Mouse (Mus musculus) E14TG2a.4 (cell line): ENCODE measurements at regions not wholly inside any gene's neighbourhood (a gene's known extent, or its start where the extent isn't known, plus 50 kb on each side); places are given as distances from the start of the nearest gene placed in this dataset.
"Not testable (repeated sequence)": the region's sequence is repeated elsewhere in the genome, so short reads cannot be mapped to it uniquely, and the experiment has no call there.

Source experiments
- H3K27me3 ChIP-seq: 2 replicates; pipeline ENCODE4 v1.6.1; 2014; ENCODE audit warnings: low read length, control low read depth; ENCODE audit not compliant: insufficient read depth
- H3K36me3 ChIP-seq: 2 replicates; pipeline ENCODE4 v1.6.1; 2014; ENCODE audit warnings: low read length, control low read depth; ENCODE audit not compliant: insufficient read depth
- H3K4me1 ChIP-seq: replicated peaks from 2 replicates; pipeline ENCODE4 v1.6.1; 2014; ENCODE audit warnings: low read depth, low read length, control low read depth
- H3K4me3 ChIP-seq: replicated peaks from 2 replicates; pipeline ENCODE4 v1.5.1; 2014; ENCODE audit warnings: mild to moderate bottlenecking, low read length
- H3K9me3 ChIP-seq: 2 replicates; pipeline ENCODE4 v1.6.1; 2014; ENCODE audit warnings: low read length, control low read depth
- CTCF ChIP-seq: conservative IDR thresholded peaks from 2 replicates; pipeline ENCODE4 v1.5.1; 2014; ENCODE audit warnings: low read length
- NANOG ChIP-seq: IDR thresholded peaks from 2 replicates; pipeline ENCODE4 v1.6.1; 2014; ENCODE audit warnings: borderline replicate concordance, low read length, mixed read lengths
- POU5F1 ChIP-seq: IDR thresholded peaks from 2 replicates; pipeline ENCODE4 v1.6.1; 2014; ENCODE audit warnings: low read length, borderline replicate concordance

DNA sequence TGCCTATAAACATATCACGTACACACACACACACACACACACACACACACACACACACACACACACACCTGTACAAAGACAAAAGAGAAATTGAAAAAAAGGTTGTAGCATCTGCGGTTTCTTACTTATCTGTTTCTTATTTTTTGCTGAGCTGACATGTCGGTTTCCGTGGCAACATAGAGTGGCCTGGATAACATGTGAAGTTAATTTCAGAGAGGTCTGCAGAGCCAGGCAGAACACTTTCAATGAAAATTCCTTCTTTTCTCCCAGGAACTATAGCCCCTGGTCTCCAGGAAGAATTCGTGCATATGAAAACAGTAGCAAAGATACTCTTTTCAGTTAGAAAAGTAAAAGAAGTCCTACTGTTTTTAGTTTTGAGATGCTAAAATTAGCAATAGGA, 213.4 kb downstream of the Trib2 start:
- no peaks in the 10 kb centered on the region for H3K27me3 ChIP-seq
- no peaks in the 10 kb centered on the region for H3K9me3 ChIP-seq
- no peaks in the 10 kb centered on the region for H3K4me1 ChIP-seq
- TF ChIP-seq NANOG (no peak), POU5F1 (no peak), CTCF (no peak)
- H3K4me3 ChIP-seq, result no peak overlapping the region
- no peaks in the 10 kb centered on the region for H3K36me3 ChIP-seq

DNA sequence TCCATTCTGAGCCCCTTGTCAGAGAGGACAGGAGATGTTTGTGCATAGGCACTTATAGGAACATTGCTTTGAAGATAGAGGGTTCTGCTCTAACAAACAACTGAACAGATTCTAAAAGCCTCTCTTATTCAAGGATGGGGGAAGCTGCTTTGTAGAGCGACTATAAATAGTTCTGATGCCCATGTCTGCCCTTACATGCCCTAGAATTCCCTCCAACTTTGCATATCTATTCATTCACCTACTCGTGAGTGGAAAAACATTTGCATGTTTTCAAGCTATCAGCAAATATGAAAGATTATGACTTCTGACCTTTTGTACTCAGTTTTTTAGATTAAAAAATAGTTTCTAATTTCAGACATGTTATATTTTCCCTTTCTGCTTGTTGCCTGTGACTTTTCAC, 222.0 kb downstream of the Trib2 start:
- no peaks in the 10 kb centered on the region for H3K36me3 ChIP-seq
- TF ChIP-seq CTCF, result no peak

DNA sequence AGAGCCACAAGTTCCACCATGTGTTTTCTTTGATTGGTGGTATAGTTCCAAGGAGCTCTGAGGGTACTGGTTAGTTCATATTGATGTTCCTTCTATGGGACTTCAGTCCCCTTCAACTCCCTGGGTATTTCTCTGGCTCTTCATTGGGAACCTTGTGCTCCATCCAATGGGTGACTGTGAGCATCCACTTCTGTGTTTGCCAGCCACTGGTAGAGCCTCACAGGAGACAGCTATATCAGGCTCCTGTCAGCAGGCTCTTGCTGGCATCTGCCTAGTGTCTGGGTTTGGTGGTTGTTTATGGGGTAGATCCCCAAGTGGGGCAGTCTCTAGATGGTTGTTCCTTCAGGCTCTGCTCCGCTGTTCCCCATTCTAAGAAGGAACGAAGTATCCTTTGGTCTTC, 228.9 kb downstream of the Trib2 start:
- not testable (repeated sequence) for H3K27me3 ChIP-seq, H3K9me3 ChIP-seq

More for the DNA sequence above, 222.0 kb downstream of the Trib2 start:
- no peaks in the 10 kb centered on the region for H3K27me3 ChIP-seq
- no peaks in the 10 kb centered on the region for H3K4me1 ChIP-seq
- no peak overlapping the region for H3K4me3 ChIP-seq
- H3K9me3 ChIP-seq, result no peaks in the 10 kb centered on the region

DNA sequence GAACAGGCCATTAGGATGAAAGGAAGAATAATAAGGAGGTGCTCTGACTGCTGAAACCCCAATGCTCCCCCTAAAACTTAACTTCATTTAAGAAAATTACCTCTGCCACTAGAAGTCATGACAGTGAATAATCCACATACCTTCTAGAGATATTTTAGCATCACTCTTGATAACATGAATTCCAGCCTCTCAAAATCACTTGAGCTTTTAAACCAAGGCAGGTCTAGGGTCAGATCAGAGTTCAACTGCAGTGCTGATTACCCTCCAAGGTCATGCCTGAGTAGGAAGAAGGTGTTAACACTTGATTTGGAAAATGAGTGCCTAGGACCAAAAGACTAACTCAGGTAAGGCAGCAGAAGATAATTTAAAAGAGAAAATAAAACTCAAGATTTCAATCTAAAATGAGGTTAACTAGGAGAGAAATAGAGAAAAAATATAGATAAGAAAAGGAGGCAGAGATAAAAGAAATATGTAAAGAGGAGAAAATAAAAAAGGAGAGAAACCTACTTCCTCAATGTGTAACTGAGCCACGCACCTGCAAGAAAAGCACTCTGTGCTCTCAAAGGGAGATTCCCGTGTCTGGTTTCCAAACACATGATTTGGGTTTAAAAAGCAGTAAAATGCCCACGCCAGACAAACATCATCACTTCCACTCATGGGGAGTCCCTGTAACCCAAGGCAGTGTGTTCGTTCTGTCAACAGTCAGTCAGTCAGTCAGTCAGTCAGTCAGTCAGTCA, 229.8 kb downstream of the Trib2 start:
- H3K9me3 ChIP-seq, result no peaks in the 10 kb centered on the region
- TF ChIP-seq NANOG (no peak), CTCF (no peak), POU5F1 (no peak)
- no peaks in the 10 kb centered on the region for H3K27me3 ChIP-seq
- no peaks in the 10 kb centered on the region for H3K4me1 ChIP-seq
- H3K36me3 ChIP-seq, result no peaks in the 10 kb centered on the region
- no peak overlapping the region for H3K4me3 ChIP-seq

More for the DNA sequence above, 228.9 kb downstream of the Trib2 start:
- H3K4me1 ChIP-seq, H3K4me3 ChIP-seq, H3K36me3 ChIP-seq: not testable (repeated sequence)

DNA sequence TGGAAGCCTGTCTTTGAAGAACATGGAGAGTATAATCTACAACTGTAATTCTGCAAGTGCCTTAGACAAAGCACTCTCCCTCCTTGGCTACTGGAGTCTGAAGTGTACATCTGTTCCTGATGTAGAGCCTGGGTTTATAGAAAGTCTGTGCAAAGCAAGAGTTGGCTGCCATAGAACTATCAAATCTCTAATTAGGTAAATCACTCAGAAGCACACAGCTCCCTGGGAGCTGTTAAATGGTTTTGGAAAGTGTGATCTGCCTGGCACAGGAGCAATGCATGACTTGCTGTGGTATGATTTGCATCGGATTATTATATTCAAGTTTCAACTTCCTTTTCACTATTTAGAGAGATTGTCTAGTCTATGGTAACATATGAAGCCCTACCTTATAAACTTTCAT, 230.9 kb downstream of the Trib2 start:
- H3K4me1 ChIP-seq, result no peaks in the 10 kb centered on the region
- TF ChIP-seq NANOG (no peak), POU5F1 (no peak), CTCF (no peak)
- H3K9me3 ChIP-seq, result no peaks in the 10 kb centered on the region
- no peaks in the 10 kb centered on the region for H3K36me3 ChIP-seq
- H3K27me3 ChIP-seq, result no peaks in the 10 kb centered on the region
- H3K4me3 ChIP-seq, result no peak overlapping the region

DNA sequence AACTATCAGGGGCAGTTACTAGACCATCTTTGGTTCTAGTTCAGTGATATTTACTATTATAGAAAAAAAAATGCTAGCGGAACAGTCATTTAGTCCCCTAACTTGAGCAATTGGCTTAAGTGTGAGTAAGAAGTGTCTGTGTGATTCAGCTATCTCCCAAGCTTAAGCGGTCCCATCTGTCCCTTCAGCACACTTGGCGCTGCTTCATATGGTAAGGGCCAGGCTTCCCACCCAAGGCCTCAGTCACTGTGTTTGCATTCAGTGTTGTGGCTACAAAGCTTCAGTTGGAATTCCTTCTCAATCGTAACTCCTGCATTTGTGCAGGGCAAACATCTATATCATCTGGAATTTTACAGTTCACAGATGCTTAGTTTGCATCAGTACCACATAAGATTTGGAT, 232.0 kb downstream of the Trib2 start:
- Histone ChIP-seq H3K4me1 (no peaks in the 10 kb centered on the region), H3K36me3 (no peaks in the 10 kb centered on the region), H3K4me3 (no peak overlapping the region), H3K27me3 (no peaks in the 10 kb centered on the region), H3K9me3 (no peaks in the 10 kb centered on the region)
- TF ChIP-seq CTCF, result no peak
- no peak for TF ChIP-seq POU5F1
- no peak for TF ChIP-seq NANOG

DNA sequence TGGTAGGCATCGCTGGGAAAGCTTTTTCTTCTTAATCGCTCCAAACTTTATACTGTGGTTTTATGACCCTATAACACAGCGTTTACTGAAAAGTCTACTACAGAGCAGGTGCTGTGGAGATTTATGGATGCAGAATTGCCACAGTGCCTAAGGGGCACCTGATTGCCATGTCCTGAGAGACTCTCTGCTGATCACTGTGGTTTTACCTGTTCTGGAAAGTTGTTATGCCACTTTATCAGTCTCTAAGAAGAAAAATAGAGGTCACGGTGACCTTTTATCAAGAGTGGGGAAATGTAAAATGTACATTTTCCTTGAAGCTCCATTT, 250.0 kb downstream of the Trib2 start:
- H3K36me3 ChIP-seq, result no peaks in the 10 kb centered on the region
- peaks cover 5% of the 10 kb centered on the region for H3K4me1 ChIP-seq
- TF ChIP-seq CTCF (no peak), POU5F1 (no peak), NANOG (no peak)
- no peaks in the 10 kb centered on the region for H3K27me3 ChIP-seq
- no peaks in the 10 kb centered on the region for H3K9me3 ChIP-seq
- no peak overlapping the region for H3K4me3 ChIP-seq

DNA sequence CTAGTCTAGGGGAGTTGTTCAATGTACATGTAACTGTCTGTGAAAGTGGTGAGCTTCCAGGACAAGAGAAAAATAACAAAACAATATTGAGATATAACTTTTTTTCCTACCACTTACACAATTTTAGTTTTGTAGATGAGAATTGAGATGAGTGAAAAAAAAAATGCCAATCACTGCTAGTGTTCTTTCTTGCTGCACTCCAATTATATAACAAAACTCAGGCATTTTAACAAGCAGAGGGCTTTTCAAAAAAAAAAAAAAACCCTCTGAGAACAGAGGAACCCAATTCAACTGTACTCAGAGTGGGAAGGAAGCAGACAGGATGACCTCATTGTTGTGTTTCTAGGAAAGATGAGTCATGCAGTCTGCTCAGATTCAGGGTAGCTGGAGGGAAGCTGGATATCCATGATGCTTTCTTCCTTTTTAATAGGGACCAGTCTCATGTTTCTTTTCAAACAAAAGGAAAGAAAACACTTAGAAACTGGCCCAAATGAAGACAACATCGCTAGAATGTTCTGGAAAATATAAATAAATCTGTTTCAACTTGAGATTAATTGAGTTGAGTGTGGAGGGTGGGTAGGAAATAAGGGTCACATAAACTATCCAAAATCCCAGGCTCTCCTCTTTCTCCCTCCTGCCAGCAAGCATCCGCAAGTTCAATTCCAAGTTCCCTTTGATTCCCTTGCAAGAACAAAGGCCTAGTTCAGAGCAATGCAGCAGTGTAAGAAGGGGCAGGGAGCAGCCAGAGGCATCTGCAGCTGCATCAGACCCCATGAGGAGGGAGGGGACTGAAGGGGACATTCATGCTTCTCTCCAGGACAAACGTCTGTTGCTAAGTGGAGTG, 250.6 kb downstream of the Trib2 start:
- Histone ChIP-seq H3K27me3 (no peaks in the 10 kb centered on the region), H3K4me1 (peaks cover 5% of the 10 kb centered on the region), H3K9me3 (no peaks in the 10 kb centered on the region), H3K36me3 (no peaks in the 10 kb centered on the region), H3K4me3 (no peak overlapping the region)
- TF ChIP-seq POU5F1 (no peak), NANOG (no peak)

DNA sequence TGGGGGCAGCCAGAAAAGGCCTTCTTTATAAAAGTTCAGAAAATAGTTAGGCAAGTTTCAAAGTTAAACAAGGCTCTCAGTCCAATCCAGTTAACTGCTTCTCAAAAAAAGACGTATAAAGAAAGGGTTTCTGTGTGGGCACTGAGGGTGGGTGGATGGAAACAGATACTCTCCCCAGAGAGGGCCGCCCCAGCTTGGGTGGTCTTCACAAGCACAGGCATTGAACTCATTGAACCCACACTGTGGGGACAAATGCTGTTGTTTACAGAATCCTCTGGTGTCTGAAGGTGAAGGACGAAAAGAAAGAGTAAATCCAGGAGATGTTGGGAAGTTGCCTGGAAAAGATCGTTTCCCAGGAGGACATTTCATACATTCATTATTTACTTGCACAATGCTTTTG, 253.9 kb downstream of the Trib2 start:
- Histone ChIP-seq H3K9me3 (no peaks in the 10 kb centered on the region), H3K4me1 (peaks cover 5% of the 10 kb centered on the region), H3K27me3 (no peaks in the 10 kb centered on the region), H3K4me3 (no peak overlapping the region), H3K36me3 (no peaks in the 10 kb centered on the region)
- TF ChIP-seq POU5F1 (no peak), CTCF (no peak), NANOG (no peak)
